Mouse (Mus musculus): Measurements from ENCODE around the gene Krt87. TPM values are rescaled to one million over a fixed set of nuclear protein-coding genes. Genes with fewer than 3 reads are reported as not detected.
A peak's percentile ranks its signal among the peaks of the same experiment; 100 is the strongest.

The Krt87 gene
- total RNA-seq, 2 experiments from 2014 or later: not detected

DNA sequence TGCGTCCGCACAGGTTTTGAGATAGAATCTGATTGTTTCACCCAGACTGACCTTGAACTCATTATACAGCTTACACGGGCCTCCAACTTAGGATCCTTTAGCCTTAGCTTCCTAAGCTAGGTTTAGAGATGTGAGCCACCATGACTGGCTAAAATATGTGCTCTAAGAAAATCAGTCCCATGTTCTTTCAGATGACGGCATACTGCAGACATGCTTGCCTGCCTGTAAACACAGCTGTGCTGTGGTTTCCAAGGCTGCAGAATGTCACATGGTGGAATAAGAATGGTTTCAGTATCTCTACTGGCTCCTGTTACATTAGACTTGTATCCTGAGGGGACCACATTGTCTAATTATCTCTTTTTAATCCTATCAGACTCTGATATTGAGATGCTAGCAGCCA is 19.7 kb downstream of the Krt87 start:
- DNase-seq: no peak

- DNase-seq: no peak
These were observed 23.6 kb downstream of the Krt87 start for GRCm38 (mm10) chr15:101414807-101415565.

- DNase-seq: no peak
These were observed 24.5 kb downstream of the Krt87 start for GRCm38 (mm10) chr15:101413916-101414635.

- DNase-seq: no peak
These were observed 26.4 kb downstream of the Krt87 start for GRCm38 (mm10) chr15:101412188-101412587.

GRCm38 (mm10) chr15:101410775-101411174 is 27.8 kb downstream of the Krt87 start, which contains the start of gene Krt7:
Krt7 (plus strand) TSS chr15:101411043.
- no peak for DNase-seq

- DNase-seq: peak; percentile 67 to 68
These were observed 40.3 kb downstream of the Krt87 start for GRCm38 (mm10) chr15:101398269-101398668.

GRCm38 (mm10) chr15:101397683-101398082 is 40.9 kb downstream of the Krt87 start:
- no peak for DNase-seq

DNA sequence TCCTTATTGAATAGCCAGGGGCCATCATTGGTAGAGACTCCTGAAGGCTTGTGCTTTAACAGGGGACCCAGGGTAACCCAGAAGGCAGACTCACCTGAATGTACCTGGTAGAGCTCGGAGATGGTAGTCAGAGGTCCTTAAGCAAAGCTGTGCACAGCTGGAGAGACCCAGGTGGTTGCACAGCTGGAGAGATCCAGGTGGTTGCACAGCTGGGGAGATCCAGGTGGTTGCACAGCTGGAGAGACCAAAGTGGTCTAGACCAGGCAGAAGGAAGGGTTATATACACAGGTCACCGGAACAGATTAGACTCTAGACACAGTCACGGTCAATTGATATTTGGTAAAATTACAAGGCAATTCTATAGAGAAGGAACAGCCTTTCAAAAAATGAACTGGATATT is 41.7 kb downstream of the Krt87 start:
- DNase-seq: no peak

DNA sequence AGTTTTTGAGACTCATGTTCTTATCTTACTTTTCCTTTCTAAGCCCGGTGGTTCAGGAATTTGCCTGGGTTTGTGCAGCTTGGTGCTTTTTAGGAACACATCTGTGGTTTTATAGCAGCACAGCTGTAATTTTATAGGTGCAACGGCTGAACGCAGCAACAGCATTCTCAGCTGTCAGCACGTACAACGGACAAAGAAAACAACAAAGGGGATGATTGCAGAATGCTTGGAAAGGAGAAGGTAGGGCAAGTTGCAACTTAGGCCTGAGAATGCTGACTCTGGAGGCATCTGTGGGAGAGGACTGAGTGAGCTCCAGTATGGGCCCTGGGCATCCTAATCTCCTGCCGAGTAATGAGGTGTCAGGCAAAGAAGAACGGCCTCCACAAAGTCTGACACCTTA is 42.1 kb downstream of the Krt87 start:
- no peak for DNase-seq

DNA sequence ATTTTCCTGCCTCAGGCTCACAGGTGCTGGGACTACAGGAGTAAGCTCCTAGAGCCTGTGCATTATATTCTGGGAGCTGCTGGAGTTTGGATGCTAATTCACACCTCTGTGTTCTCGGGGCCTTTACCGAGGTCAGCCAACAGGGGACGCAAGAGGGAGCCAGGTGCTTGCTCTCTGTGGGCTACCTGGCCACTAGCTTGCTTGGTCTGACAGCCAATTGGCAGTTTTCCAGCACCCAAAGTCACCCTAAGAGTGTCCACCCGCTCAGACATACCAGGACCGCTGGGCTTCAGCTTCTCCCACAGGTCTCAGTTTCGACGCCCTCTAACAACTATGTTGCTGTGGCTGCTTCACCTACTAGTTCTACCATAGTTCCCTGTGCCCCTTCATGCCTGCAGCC is 43.7 kb downstream of the Krt87 start:
- no peak for DNase-seq

DNA sequence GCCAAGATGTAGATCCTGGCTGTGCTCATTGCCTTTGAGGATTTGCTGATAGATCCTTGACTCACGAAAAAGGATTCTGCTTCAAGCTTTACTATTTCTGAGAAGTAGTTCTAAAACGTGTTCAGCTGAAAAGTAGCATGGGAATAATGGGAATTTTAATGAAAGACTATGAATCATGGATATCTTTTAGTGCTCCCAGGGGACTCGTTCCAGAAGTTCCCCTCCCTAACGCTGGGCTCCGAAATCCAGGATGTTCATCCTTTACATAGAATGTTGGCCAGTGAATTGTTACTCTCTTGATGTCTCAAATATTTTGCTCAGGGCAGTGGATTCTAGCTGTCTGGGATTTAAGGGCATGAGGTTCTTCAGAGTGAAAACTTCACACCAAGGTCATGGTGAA is 46.4 kb downstream of the Krt87 start:
- DNase-seq: no peak

- no peak for DNase-seq
These were observed 48.4 kb downstream of the Krt87 start for GRCm38 (mm10) chr15:101390203-101390602.

- DNase-seq: peak in 1 of 2 experiments; percentile 40
These were observed 50.5 kb downstream of the Krt87 start for GRCm38 (mm10) chr15:101388034-101388541.

GRCm38 (mm10) chr15:101387176-101387575 is 51.4 kb downstream of the Krt87 start:
- DNase-seq: peak in 1 of 2 experiments; percentile 48

- DNase-seq: peak; percentile 31 to 54
These were observed 53.5 kb downstream of the Krt87 start for GRCm38 (mm10) chr15:101385064-101385463.

DNA sequence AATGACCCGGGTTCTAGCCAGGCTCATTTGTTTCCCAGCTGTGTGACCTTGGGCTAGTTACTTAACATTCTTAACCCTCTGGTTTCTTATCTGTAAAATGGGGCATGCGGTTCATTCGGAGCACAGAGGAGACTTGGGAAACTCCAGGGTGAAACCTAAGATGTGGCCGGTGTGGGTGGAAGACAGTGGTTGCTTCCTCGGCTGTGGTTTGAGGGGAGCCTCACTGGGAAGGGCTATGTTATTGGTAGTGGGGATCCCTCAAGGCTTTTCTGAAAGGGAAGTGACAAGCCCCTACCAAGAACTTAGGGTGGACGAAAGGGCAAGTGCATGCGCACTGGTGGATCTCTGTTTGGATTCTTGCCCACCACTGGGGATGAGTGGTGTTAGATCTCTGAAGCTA is 54.0 kb downstream of the Krt87 start:
- no peak for DNase-seq

DNA sequence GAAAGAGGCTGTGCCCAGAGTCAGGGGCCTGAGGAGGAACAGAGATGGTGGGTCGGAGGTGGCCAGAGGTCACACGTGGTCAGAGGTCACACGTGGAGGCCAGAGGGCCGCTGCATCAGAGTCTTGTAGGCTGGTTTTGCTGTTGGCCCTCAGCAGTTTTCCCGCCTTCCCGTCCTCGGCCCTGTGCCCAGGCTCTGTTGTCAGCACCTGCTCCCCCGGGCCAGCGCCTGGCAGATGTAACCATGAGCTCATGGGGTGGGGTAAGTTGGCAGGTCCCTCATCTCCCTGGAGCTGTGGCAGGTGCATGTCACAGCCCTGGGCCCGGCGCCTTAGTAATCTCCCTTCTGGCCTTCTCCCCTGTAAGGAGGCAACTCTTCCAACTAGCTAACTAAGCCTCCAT is 55.8 kb downstream of the Krt87 start:
- DNase-seq: peak; percentile 73 to 76

DNA sequence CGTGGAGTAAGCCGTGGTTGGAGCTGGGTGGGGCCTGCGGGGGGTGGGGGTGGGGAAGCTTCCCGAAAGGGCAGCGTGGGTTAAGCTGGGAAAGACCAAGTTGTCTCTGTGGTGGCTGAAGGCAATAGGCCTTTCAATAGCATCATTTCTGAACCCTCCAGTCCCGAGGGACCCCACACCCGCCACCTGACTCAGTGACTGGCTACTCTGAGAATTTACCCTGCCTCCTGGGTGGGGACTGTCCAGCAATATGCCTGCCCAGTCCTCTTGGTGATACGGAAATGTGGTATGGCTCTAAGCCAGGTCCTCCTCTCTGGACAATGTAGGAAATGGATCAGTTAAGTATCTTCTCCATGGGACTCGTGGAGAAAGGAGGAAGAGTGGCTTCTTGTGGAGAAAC is 56.8 kb downstream of the Krt87 start:
- DNase-seq: peak; percentile 60 to 79

Other genes starting within 250 kb of the Krt87 start
- 1 to 10 TPM; 8.7 to 9.7 TPM for gene Grasp, start 214.6 kb downstream of the Krt87 start, total RNA-seq (2021)
- gene Nr4a1, start 184.5 kb downstream of the Krt87 start, total RNA-seq (2021): 10 to 100 TPM in 1 of 2 experiments, 1 to 10 TPM in 1; 7.7 to 10.5 TPM
- gene Atg101, start 154.5 kb downstream of the Krt87 start, total RNA-seq (2021): 10 to 100 TPM; 20.0 to 21.3 TPM
- gene 6030408B16Rik, start 145.6 kb downstream of the Krt87 start, total RNA-seq (2021): 1 to 10 TPM in 1 of 2 experiments, under 1 TPM in 1; 0.69 to 1.1 TPM
- 1 to 10 TPM; 2.0 to 3.2 TPM for gene Krt80, start 68.6 kb downstream of the Krt87 start, total RNA-seq (2021)
- gene Krt7, start 27.8 kb downstream of the Krt87 start, total RNA-seq (2021): 1 to 10 TPM; 1.9 to 4.1 TPM
- gene Krt88, start 8.9 kb upstream of the Krt87 start, total RNA-seq (2021): not detected
- not detected for gene Krt81, start 24.9 kb upstream of the Krt87 start, total RNA-seq (2021)
- gene Krt86, start 34.7 kb upstream of the Krt87 start, total RNA-seq (2021): not detected
- not detected for gene Krt83, start 52.7 kb upstream of the Krt87 start, total RNA-seq (2021)
- gene Gm49425, start 78.5 kb upstream of the Krt87 start, total RNA-seq (2021): not detected
- not detected for gene Krt84, start 94.0 kb upstream of the Krt87 start, total RNA-seq (2021)
- gene Krt82, start 111.9 kb upstream of the Krt87 start, total RNA-seq (2021): not detected
- not detected for gene Krt90, start 124.1 kb upstream of the Krt87 start, total RNA-seq (2021)
- gene Krt75, start 135.1 kb upstream of the Krt87 start, total RNA-seq (2021): not detected
- not detected for gene Gm5414, start 189.4 kb upstream of the Krt87 start, total RNA-seq (2021)
- not detected for gene Gm5478, start 208.6 kb upstream of the Krt87 start, total RNA-seq (2021)
- gene Krt6b, start 241.5 kb upstream of the Krt87 start, total RNA-seq (2021): not detected

All from heart, adult 18-20 months (tissue).